Mouse (Mus musculus) small intestine, adult 2 months (tissue): ENCODE data around the gene Sec13. TPM values are rescaled to one million over a fixed set of nuclear protein-coding genes. Genes with fewer than 3 reads are reported as not detected.

ENCODE experiments used
- H3K27ac ChIP-seq: fragments of 200-500 bp; 2 replicates; pipeline ENCODE4 v1.5.1; 2012; ENCODE audit warnings: low read depth, low read length, control low read depth, inconsistent platforms; ENCODE audit not compliant: insufficient read depth
- H3K27me3 ChIP-seq: fragments of 200-500 bp; 2 replicates; pipeline ENCODE4 v1.6.1; 2012; ENCODE audit warnings: mild to moderate bottlenecking, moderate library complexity, low read length, inconsistent platforms; ENCODE audit not compliant: control insufficient read depth, insufficient read depth
- H3K36me3 ChIP-seq: fragments of 200-500 bp; 2 replicates; pipeline ENCODE4 v1.6.1; 2012; ENCODE audit warnings: mild to moderate bottlenecking, low read length, control low read depth, inconsistent platforms; ENCODE audit not compliant: control insufficient read depth, insufficient read depth
- H3K4me1 ChIP-seq: fragments of 200-500 bp; 2 replicates; pipeline ENCODE4 v1.6.1; 2012; ENCODE audit warnings: low read length, inconsistent platforms, mixed read lengths; ENCODE audit not compliant: control insufficient read depth, insufficient read depth, insufficient read length
- H3K4me3 ChIP-seq: fragments of 200-500 bp; 2 replicates; pipeline ENCODE4 v1.5.1; 2012; ENCODE audit warnings: low read depth, mild to moderate bottlenecking, control low read depth, inconsistent platforms, low read length, moderate library complexity
- CTCF ChIP-seq: fragments of 200-500 bp; IDR thresholded peaks from 2 replicates; pipeline ENCODE4 v1.5.1; 2012; ENCODE audit warnings: low read depth, mild to moderate bottlenecking, control low read depth, inconsistent platforms, low read length, moderate library complexity, mixed read lengths; ENCODE audit not compliant: insufficient replicate concordance, insufficient read length; ENCODE audit errors: extremely low read depth
- POLR2A ChIP-seq: fragments of 200-500 bp; IDR thresholded peaks from 2 replicates; pipeline ENCODE4 v1.6.1; 2012; ENCODE audit warnings: low read depth, mild to moderate bottlenecking, control low read depth, inconsistent platforms, low read length, moderate library complexity
- WGBS: fragments of 180-500 bp; shearing (Covaris S2); methylation state at CpG from one replicate; pipeline ENCODE4 v1.1.7; 2018; 5-methylcytosine and 5-hydroxymethylcytosine counted together
- polyA plus RNA-seq: library from polyadenylated mRNA; depleted of rRNA; stranded (reverse); fragments of >200 nt; gene quantifications from 2 replicates; pipeline ENCODE4 v1.2.3, GENCODE M21; 2012

Sec13 gene
- polyA plus RNA-seq, 1 experiment = 249 TPM

DNA sequence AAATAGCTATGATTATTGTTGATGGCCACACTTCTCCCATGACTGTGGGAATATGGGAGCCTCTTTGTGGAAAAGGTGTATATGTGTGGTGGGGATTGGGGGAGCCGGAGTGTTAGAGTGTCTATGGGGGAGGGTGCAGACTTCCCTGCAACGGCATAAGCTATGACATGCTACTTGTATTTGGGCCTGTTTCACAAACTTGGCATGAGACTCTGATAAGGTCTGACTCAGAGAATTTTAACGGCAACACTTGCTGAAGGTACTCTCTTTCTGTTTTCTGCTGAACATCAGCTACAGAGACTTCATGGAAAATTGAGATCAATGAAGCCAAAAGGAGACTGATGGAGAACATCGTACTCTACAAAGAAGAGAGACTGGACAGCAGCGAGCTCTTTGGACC lies 47.2 kb downstream of the Sec13 start:
- Histone ChIP-seq H3K4me3 (no peak overlapping the region), H3K27ac (no peak overlapping the region), H3K27me3 (no peaks in the 10 kb centered on the region), H3K36me3 (peaks cover 34% of the 10 kb centered on the region), H3K4me1 (peaks cover 19% of the 10 kb centered on the region)
- TF ChIP-seq CTCF (no peak), POLR2A (no peak)
- WGBS = 88% methylated on average over 5 of the region's 5 CpGs

DNA sequence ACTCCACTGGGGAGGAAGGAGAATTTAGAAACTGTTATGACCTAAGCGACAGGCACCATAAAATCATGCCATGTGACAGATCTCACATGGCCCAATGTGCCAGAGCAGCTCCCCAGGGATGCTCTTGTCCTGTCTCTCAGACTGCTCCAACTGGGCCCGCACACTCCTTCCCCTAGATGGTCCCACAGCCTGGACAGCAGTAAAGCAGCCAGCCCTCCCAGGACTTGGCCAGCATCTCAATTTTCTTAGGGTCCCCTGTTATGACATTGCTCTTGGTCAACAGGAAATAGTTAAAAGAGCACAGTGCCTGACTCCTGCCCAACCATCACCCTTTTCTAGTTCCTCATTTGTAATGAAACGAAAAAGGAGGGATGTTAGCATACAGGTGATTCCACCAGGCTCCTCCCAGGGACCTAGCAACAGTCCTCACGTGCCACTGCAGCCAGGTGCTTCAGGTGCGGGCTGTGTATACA lies 47.8 kb downstream of the Sec13 start:
- Histone ChIP-seq H3K27ac (no peak overlapping the region), H3K36me3 (peaks cover 39% of the 10 kb centered on the region), H3K4me3 (no peak overlapping the region), H3K4me1 (peaks cover 19% of the 10 kb centered on the region), H3K27me3 (no peaks in the 10 kb centered on the region)
- WGBS = 65% methylated on average over 5 of the region's 5 CpGs
- TF ChIP-seq POLR2A (no peak), CTCF (no peak)

DNA sequence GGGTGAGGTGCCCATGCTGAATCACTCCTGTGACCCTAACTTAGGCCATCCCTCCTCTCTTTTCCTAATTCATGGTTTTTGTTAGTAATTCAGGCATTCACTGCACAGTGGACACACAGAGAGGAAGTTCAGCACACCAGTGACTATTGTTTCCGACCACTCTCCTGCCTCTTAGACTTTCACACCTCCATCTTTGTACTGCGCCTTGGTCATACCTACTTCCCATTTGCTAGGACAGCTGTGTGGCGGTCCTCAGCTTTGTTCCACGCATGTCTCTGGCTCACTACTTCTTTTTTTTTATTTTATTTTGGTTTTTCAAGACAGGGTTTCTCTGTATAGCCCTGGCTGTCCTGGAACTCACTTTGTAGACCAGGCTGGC lies 49.5 kb downstream of the Sec13 start:
- Histone ChIP-seq H3K36me3 (peaks cover 52% of the 10 kb centered on the region), H3K4me1 (peaks cover 23% of the 10 kb centered on the region), H3K27me3 (no peaks in the 10 kb centered on the region), H3K4me3 (peak overlapping the region; percentile 11; the same call in 1 of the 2 replicates), H3K27ac (peak overlapping the region; percentile 80)
- TF ChIP-seq CTCF = no peak
- TF ChIP-seq POLR2A = no peak
- WGBS = 68% methylated on average over 4 of the region's 4 CpGs

DNA sequence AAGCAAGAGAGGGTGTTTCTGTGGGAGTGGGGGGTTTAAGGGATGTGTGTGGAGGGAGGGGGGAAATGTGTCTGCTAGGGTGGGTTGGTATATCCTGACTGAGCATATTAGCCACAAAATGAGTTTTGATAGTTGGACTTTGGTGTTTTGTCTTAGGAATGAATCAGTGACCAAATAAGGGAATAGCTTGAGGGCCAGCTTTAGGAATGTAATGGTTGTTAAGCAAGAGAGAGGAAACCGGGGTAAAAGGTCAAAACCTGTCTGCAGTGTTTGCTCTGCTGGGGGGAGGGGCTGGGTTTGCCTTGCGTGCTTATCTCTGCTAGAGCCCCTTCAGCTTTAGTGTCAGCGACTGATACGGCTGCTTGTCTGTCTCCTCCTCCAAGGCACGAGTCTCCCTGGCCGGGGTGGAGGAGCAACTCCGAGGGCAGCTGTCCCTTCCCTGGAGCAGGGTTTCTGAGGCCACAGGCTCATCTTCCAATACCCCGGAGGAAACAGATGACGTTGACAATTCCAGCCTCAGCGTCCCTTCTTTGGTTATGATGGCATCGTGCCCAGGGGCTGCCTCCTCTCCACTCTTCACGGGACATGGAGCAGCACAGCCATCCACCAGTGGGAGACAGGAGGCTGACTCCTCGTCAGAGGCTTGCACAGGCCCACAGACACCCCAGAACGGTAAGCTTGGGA lies 50.0 kb downstream of the Sec13 start:
- peaks cover 55% of the 10 kb centered on the region for H3K36me3 ChIP-seq
- H3K4me1 ChIP-seq = peaks cover 20% of the 10 kb centered on the region
- no peak for TF ChIP-seq CTCF
- TF ChIP-seq POLR2A = no peak
- H3K27ac ChIP-seq = peak overlapping the region; percentile 80
- H3K27me3 ChIP-seq = no peaks in the 10 kb centered on the region
- 5% methylated on average over 14 of the region's 14 CpGs for WGBS
- H3K4me3 ChIP-seq = peak overlapping the region; percentile 11

DNA sequence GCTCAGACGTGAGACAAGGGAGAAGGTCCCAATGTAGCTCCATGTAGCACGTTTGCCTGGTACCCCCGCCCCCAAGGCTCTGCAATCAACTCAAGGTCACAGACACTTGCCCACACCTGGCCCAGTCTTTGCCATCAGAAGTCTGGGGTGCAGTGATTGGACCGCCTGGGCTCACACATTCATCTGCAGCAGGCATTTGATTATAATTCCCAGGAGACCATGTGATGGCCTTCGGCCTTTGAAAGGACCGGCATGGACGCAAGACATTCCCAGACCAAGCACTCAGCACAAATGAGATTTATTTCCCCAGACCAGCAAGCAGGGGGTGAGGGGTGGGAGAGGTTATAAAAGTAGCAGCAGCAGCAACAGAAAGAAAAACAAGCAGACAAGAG lies 50.5 kb downstream of the Sec13 start:
- Histone ChIP-seq H3K36me3 (peaks cover 60% of the 10 kb centered on the region), H3K27ac (peak overlapping the region; percentile 80), H3K4me1 (peaks cover 20% of the 10 kb centered on the region), H3K27me3 (no peaks in the 10 kb centered on the region), H3K4me3 (no peak overlapping the region)
- WGBS = 20% methylated on average over 7 of the region's 7 CpGs
- TF ChIP-seq CTCF = no peak
- no peak for TF ChIP-seq POLR2A

DNA sequence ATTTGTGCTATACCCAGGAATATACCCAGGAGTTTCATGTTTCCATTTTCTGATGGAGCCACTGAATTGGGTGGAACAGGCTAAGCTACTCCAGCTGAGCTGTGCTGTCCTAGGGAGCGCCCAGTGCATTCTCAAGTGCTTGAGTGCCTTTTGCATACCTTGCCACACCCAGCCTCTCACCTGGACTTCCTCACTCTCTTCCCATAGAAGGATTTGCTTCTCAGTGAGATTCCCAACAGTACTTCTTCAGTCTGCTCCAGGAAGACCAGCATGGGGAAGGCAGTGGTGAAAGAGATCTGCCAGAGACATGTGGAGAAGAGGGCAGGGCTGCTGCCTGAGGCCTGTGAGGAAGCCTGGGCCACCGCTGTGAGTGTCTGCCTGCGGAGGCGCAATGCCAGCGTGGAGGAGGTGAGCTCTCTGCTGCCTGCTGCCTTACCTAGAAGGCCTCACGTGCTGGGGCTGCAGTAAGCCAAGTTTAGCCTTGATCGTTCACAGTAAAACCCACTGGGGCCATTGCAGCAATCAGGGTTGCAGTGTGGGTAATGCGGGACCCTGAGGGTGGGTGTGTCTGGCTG lies 53.9 kb downstream of the Sec13 start:
- Histone ChIP-seq H3K4me3 (no peak overlapping the region), H3K36me3 (peaks cover 67% of the 10 kb centered on the region), H3K4me1 (peaks cover 20% of the 10 kb centered on the region), H3K27ac (peak overlapping the region; percentile 62; the same call in 1 of the 2 replicates), H3K27me3 (no peaks in the 10 kb centered on the region)
- TF ChIP-seq CTCF (no peak), POLR2A (no peak)
- 58% methylated on average over 8 of the region's 8 CpGs for WGBS

DNA sequence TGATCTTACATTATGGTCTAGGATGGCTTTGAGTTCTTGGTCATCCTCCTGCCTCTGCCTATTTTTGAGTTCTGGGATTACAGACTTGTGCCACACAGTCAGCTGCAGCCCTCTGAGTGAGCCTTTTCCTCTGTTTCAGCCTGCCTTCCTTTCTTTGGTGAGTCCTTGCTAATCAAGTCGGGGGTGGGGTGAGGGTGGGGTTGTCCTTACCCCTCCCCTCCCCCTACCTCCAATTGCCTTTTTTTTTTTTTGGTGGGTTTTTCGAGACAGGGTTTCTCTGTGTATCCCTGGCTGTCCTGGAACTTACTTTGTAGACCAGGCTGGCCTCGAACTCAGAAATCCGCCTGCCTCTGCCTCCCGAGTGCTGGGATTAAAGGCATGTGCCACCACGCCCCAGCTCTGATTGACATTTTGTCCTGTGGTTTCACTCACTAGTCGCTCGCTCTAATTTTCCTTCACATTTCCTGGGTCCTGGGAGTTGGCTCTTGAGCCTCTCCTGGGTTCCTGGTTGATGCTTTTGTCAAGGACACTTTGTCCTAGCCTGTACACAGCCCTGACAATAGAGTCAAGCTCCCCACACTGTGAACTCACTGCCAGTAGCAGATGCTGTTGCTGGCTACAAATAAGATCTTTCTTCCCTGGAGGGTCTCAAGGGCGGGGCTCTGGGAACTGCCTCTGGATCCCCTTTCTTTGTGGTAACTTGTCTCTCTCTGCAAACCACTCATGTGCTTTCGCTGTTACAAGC lies 57.3 kb downstream of the Sec13 start:
- no peaks in the 10 kb centered on the region for H3K27me3 ChIP-seq
- 90% methylated on average over 10 of the region's 10 CpGs for WGBS
- peaks cover 77% of the 10 kb centered on the region for H3K36me3 ChIP-seq
- H3K4me1 ChIP-seq = peaks cover 6% of the 10 kb centered on the region; the same call in 1 of the 2 replicates
- no peak overlapping the region for H3K27ac ChIP-seq
- TF ChIP-seq POLR2A (no peak), CTCF (no peak)
- H3K4me3 ChIP-seq = no peak overlapping the region
